Mouse (Mus musculus): ENCODE measurements at regions not wholly inside any gene's neighbourhood (a gene's known extent, or its start where the extent isn't known, plus 50 kb on each side); places are given as distances from the start of the nearest gene placed in this dataset.

- ATAC-seq (replicated peaks; ENCODE audit: poor library complexity) = no peak
These were observed 114.1 kb upstream of the Krr1 start for GRCm38 (mm10) chr10:111858403-111858802.

DNA sequence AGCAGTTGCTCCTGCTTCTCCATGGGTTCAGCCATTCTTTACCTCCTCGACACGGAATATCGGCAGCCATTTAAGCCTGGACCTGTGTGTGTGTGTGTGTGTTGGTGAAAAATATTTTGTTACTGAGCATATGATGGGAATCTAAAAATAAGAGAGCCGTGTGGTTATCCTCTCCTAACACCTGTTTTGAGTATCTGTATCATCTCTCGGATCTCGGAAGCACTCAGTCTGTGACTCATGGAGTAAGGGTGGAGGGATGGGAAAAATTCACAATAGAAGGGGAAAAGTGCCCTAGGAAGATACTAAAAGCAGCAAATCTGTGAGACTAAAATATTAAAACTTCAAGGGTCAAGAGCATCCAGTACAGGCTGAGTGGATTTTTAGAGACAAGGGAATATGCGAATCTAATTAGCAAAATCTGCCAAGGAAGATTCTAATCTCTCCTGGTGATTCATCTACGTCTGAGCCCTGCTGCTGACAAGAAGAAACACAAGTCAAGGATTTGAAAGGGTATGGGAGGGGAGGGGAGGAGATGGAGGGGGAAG, 107.1 kb upstream of the Krr1 start:
- ATAC-seq (replicated peaks; ENCODE audit: poor library complexity) = no peak

DNA sequence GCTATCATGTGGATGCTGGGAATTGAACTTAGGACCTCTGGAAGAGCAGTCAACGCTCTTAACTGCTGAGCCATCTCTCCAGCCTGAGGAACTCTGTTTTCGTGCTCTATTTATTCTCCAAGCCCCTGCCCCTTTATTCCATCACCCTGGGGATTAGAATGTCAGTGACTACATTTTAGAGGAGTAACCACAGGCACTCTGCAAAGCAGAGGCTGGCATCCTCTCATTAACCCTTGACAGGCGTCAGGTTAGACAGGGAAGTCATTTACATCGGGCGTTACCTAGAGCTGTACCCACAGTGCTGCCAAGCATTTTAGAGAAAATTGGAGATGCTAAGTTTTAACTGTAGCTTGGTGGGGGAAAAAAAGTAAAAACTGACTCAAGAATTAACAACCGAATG, 105.4 kb upstream of the Krr1 start:
- no peak for ATAC-seq (replicated peaks; ENCODE audit: poor library complexity)

GRCm38 (mm10) chr10:111867538-111867937, 104.9 kb upstream of the Krr1 start:
- no peak for ATAC-seq (replicated peaks; ENCODE audit: poor library complexity)

DNA sequence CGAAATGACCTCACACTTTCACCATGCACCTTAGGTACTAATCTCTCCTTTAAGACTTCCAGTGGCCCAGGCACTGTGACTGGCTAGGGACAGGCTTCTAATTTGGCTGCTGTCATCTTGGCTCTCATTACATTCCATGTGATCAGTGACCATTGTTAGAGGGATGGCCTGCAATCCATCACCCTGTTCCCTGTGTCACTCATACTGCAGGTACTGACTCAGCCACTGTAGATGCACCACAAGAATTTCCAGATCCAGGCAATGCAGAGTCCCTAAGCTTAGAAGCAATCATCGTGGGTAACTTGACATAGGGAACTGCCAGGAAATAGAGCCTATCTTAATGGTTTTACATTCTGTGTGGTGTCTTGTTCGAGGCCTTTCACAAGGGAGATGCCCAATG, 92.1 kb upstream of the Krr1 start:
- no peak for ATAC-seq (replicated peaks; ENCODE audit: poor library complexity)

DNA sequence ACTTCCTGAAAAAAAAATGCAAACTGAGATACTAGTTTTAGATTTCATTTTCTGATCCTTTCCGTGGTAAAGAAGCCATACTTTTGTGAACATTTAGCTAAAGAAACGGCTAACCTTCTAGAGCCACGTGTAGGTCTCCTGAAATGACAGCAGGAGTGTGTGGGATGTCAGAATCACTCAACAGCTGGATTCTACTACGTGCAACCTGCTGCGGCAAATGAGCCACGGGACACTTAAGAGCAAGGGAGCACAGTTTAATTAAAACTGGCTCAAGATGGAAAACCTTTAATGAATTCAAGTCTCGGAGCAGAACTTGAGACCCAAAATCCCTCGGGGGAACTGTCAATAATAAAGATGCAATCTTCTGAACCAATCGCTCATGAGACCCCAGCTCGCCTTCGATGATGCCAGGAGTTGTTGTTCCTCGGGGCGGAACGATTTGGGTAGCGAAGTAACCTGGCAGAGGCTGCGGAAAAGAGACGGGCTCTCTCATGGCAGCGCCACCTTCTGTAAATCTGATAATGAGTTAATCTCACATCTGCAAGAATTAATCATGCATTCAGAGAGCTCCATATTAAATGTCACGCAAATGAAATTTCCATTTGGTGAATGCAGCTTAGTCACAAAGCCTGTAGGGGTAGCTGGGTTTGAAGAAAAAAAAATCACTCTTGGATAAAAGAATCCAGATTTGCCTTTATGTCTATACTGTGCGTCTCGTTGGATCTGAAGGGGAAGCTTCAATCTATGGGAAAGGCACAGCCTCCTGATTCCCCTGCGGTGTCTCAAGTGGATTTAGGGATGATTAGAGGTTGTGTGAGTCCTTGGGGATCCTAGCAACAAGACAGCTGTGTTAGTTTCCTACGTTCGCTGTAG, 90.9 kb upstream of the Krr1 start:
- ATAC-seq (replicated peaks; ENCODE audit: poor library complexity) = no peak

GRCm38 (mm10) chr10:111882521-111882920, 89.9 kb upstream of the Krr1 start:
- ATAC-seq (replicated peaks; ENCODE audit: poor library complexity) = no peak

- no peak for ATAC-seq (replicated peaks; ENCODE audit: poor library complexity)
These were observed 87.8 kb upstream of the Krr1 start for GRCm38 (mm10) chr10:111884701-111885100.

DNA sequence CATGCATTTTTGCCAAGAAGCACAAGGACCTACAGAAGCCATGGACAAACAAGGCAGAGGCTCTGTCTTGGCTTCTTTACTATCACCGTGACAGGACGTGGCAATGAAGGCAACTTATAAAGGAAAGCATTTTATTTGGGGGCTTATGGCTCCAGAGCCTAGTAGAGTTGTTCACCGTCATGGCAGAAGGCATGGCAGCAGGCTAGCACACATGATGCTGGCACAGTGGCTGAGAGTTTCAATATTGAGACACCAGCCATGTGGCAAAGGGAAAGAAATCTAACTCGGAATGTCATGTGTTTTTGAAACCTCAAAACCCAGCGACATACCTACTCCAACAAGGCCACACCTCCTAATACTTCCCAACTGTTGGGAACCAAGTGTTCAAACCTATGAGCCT, 83.4 kb upstream of the Krr1 start:
- no peak for ATAC-seq (replicated peaks; ENCODE audit: poor library complexity)

GRCm38 (mm10) chr10:111893489-111893888, 79.0 kb upstream of the Krr1 start:
- no peak for ATAC-seq (replicated peaks; ENCODE audit: poor library complexity)

- no peak for ATAC-seq (replicated peaks; ENCODE audit: poor library complexity)
These were observed 78.5 kb upstream of the Krr1 start for GRCm38 (mm10) chr10:111893941-111894340.

- peak; percentile 63 for ATAC-seq (replicated peaks; ENCODE audit: poor library complexity)
These were observed 75.1 kb upstream of the Krr1 start for GRCm38 (mm10) chr10:111897361-111897760.

DNA sequence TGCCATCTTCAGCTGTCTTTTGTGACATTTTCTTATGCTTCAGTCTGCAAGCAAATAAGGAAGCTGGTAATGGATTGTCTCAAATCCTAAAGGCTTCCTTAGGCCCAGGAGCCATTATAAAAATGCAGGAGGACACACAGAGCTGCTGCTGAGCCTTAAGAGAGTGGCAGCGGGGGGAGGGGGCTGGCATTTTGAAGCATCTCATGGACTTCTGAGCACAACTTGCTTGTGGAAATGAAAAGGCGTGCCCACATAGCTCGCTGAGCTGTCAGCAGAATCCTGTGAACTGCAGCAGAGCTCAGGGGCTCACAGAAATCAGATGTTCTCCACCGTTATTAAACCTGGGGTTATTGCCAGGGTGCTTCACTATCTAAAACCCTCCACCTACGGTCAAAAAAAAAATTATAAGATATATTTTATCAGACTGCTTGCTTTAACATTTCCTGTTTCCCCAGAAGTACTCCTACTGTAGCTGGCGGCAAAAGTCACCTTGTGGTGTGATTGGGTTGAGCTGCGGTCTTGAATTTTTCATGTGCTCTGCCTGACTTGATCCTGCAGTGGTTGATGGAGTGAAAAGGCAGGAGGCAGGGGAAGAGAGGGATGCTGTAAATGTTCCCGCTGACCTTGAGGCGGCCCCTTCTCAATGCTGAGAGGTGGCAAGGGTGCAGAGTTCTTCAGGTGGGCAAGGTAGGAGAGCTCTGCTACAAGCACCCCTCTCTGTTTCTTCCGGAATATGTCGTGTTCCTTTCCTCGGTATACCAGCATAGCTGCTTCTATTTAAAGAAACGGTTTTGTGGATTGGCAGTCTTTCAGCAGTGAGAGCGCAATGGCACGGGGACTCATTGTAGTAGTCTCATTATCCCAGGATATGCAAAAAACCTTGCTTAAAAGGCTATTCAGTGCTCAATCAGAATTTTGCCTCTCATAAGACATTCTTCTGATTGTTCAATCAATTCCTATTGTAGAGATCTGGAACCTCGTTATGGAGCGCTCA, 71.4 kb upstream of the Krr1 start:
- ATAC-seq (replicated peaks; ENCODE audit: poor library complexity) = no peak

DNA sequence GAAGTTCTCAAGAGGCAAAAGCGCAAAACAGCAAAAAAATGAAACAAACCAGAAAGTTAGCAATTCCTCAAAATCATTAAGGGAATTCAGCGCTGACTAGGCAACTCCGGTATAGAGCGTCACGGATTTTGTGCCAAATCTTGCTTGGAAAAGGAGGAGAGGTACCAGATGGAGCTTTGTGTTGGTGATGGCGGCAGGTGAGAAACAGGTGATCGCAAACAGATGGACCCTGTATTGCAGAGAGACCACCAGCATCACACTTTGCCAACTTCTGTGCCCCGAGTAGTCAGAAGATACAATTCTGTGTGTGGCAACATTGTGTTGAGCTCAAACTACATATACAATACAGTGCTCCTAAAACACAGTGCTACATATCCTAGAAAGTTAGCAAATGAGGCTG, 68.5 kb upstream of the Krr1 start:
- no peak for ATAC-seq (replicated peaks; ENCODE audit: poor library complexity)

DNA sequence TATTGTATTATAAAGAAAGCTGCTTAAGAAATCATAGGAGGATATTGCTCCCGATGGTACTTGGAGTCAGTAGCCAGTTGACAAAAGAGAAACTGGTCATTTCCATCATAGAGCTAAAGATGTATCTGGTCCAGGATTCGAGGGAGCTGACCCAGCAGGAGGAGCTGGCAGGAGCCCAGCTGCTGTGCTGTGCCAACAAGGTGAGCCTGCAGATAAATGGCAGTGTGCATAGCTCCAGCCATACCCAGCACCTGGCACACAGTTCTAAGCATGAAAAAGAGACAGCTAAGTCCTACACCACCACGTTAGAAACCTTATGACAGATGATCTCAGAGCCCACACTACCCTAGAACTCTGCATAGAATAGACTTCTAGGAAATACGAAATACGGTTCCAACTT, 64.6 kb upstream of the Krr1 start:
- ATAC-seq (replicated peaks; ENCODE audit: poor library complexity) = no peak

DNA sequence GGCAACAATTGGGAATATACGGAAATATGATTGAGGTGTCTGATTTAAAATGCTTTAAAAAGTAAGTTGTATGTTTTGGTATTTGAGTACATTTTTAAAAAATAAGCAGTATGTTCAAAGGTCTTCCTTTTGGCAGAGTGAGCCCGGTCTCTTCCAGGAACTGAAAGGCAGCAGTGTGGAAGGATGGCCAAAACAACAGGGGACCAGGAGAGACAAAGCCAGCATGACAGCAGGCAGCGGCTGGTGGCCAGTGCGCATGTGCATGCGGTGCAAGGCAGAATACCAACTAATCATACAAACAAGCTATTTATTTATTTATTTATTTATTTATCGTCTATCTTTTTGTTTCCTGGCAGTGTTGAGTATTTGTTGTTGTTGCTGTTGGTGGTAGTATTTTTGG, 59.9 kb upstream of the Krr1 start:
- ATAC-seq (replicated peaks; ENCODE audit: poor library complexity) = no peak

- ATAC-seq (replicated peaks; ENCODE audit: poor library complexity) = no peak
These were observed 59.2 kb upstream of the Krr1 start for GRCm38 (mm10) chr10:111913066-111913785.

DNA sequence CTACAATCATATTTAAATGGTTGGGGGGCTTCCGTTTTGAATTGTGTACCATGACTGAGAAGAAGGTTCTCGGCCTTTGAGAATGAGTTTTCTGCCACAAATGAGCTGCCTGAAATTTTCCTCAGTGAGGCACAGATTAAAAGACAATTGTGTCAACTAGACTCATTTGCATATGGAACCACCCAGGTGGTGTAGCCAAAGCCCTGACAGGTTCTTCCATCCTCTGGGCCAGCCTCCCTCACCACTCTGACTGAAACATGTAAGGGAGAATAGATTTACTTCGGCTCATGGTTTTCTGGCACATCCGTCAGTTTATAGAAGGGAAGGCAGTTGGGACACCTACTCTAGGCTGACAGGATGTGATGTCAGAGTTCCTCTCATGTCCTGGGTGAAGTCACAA, 58.2 kb upstream of the Krr1 start:
- ATAC-seq (replicated peaks; ENCODE audit: poor library complexity) = no peak

GRCm38 (mm10) chr10:111918071-111918507, 54.4 kb upstream of the Krr1 start:
- ATAC-seq (replicated peaks; ENCODE audit: poor library complexity) = no peak

DNA sequence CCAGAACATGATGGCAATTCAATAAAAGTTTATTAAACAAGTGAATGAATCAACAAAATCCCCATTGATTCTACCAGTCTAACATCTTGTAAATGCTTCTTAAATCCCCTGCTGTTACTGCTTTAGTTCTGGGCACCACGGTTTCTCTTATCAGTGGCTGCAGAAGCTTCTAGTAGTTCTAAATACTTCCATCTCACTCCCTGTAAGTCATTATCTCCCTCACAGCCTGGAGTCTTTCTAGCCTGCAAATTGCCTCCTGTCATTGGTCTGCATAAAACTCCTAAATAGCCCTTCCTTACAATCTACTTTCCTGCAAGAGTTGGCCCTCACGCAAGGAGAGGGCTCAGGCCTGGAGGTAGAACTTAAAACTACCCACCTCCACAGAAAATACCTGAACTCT, 53.0 kb upstream of the Krr1 start:
- peak; percentile 95 for ATAC-seq (replicated peaks; ENCODE audit: poor library complexity)

DNA sequence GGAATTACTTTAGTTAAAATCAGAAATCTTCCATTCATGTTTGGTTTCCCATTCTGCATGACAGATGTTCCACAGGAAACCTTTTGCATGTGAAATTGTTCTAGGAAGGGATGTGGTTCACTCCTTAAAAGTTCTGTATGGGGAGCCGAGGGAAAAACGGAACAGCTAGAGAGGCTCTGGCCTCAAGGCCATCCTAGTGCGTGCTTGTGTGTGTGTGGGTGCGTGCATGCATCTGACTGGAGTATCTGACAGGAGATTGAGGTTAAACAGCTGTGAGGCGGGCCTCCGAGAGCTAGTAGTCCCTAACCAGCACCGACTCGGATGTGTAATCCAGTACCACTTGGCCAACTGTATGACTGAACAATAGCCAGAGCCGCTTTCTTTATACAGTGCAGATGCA, 51.0 kb upstream of the Krr1 start:
- no peak for ATAC-seq (replicated peaks; ENCODE audit: poor library complexity)
